Mouse (Mus musculus) brown adipose tissue, adult 24 weeks (tissue): Measurements from ENCODE around the gene Hist1h4h. TPM values are rescaled to one million over a fixed set of nuclear protein-coding genes. Genes with fewer than 3 reads are reported as not detected.

ENCODE experiments used
- polyA plus RNA-seq: library from polyadenylated mRNA; stranded (reverse); fragments of >200 nt; gene quantifications from 2 replicates; pipeline ENCODE4 v1.2.4, GENCODE M21; 2012; ENCODE audit not compliant: missing spikeins, insufficient read depth, insufficient read length

The Hist1h4h gene
- polyA plus RNA-seq, 1 experiment, result 69.6 TPM

Other genes starting within 250 kb of the Hist1h4h start
- 10.1 and 12.5 TPM in 2 replicates for gene Zfp322a, start 161.8 kb upstream of the Hist1h4h start, polyA plus RNA-seq
- 4.4 and 5.0 TPM in 2 replicates for gene Abt1, start 107.2 kb upstream of the Hist1h4h start, polyA plus RNA-seq
- gene Btn1a1, start 65.1 kb upstream of the Hist1h4h start, polyA plus RNA-seq, result not detected in 2 replicates
- not detected in 2 replicates for gene Btn2a2, start 42.2 kb upstream of the Hist1h4h start, polyA plus RNA-seq
- gene Hist1h2af, start 2.9 kb downstream of the Hist1h4h start, polyA plus RNA-seq, result not detected in 2 replicates
- gene Hist1h3g, start 4.4 kb downstream of the Hist1h4h start, polyA plus RNA-seq, result not detected in 2 replicates
- 1.7 and 2.3 TPM in 2 replicates for gene Hist1h2bh, start 12.3 kb downstream of the Hist1h4h start, polyA plus RNA-seq
- not detected in 2 replicates for gene Hist1h3f, start 13.0 kb downstream of the Hist1h4h start, polyA plus RNA-seq
- gene Hist1h4f, start 20.6 kb downstream of the Hist1h4h start, polyA plus RNA-seq, result not detected in 2 replicates
- gene Hist1h1d, start 22.2 kb downstream of the Hist1h4h start, polyA plus RNA-seq, result 0.24 and 1.1 TPM in 2 replicates
- 2.8 and 2.9 TPM in 2 replicates for gene Hist1h3e, start 31.3 kb downstream of the Hist1h4h start, polyA plus RNA-seq
- not detected in 2 replicates for gene Hist1h2ae, start 40.2 kb downstream of the Hist1h4h start, polyA plus RNA-seq
- not detected in 2 replicates for gene Hist1h2bg, start 40.3 kb downstream of the Hist1h4h start, polyA plus RNA-seq
- 4.4 TPM in 1 of 2 replicates, not detected in the other for gene Hist1h2bf, start 43.1 kb downstream of the Hist1h4h start, polyA plus RNA-seq
- not detected in 2 replicates for gene Hist1h2ad, start 43.3 kb downstream of the Hist1h4h start, polyA plus RNA-seq
- gene Hist1h3d, start 44.7 kb downstream of the Hist1h4h start, polyA plus RNA-seq, result 1.1 and 2.5 TPM in 2 replicates
- not detected in 2 replicates for gene Hist1h4d, start 50.5 kb downstream of the Hist1h4h start, polyA plus RNA-seq
- 8.2 and 13.8 TPM in 2 replicates for gene Hist1h2be, start 90.1 kb downstream of the Hist1h4h start, polyA plus RNA-seq
- 4.0 TPM in 2 replicates for gene Hist1h1e, start 91.5 kb downstream of the Hist1h4h start, polyA plus RNA-seq
- 0.59 and 1.0 TPM in 2 replicates for gene Hist1h2ac, start 152.9 kb downstream of the Hist1h4h start, polyA plus RNA-seq
- 190 and 234 TPM in 2 replicates for gene Hist1h2bc, start 153.1 kb downstream of the Hist1h4h start, polyA plus RNA-seq
- gene Hist1h1t, start 164.8 kb downstream of the Hist1h4h start, polyA plus RNA-seq, result not detected in 2 replicates
- gene Hist1h4c, start 167.4 kb downstream of the Hist1h4h start, polyA plus RNA-seq, result 2.1 TPM in 1 of 2 replicates, not detected in the other
- 30.2 and 34.3 TPM in 2 replicates for gene Hfe, start 179.8 kb downstream of the Hist1h4h start, polyA plus RNA-seq
- 112 and 175 TPM in 2 replicates for gene Hist1h1c, start 207.8 kb downstream of the Hist1h4h start, polyA plus RNA-seq
- not detected in 2 replicates for gene Hist1h3c, start 214.6 kb downstream of the Hist1h4h start, polyA plus RNA-seq
- not detected in 2 replicates for gene Hist1h2bb, start 215.7 kb downstream of the Hist1h4h start, polyA plus RNA-seq
- not detected in 2 replicates for gene Hist1h2ab, start 220.1 kb downstream of the Hist1h4h start, polyA plus RNA-seq
- gene Hist1h3b, start 221.2 kb downstream of the Hist1h4h start, polyA plus RNA-seq, result not detected in 2 replicates
- gene Hist1h4b, start 226.0 kb downstream of the Hist1h4h start, polyA plus RNA-seq, result not detected in 2 replicates
- not detected in 2 replicates for gene Hist1h4a, start 230.2 kb downstream of the Hist1h4h start, polyA plus RNA-seq
- not detected in 2 replicates for gene Hist1h3a, start 231.3 kb downstream of the Hist1h4h start, polyA plus RNA-seq
- not detected in 2 replicates for gene Hist1h1a, start 232.6 kb downstream of the Hist1h4h start, polyA plus RNA-seq
- gene Trim38, start 238.9 kb downstream of the Hist1h4h start, polyA plus RNA-seq, result not detected in 2 replicates